Mouse (Mus musculus): ENCODE results near the gene Cfap100.

Gene Cfap100

GRCm38 (mm10) chr6:90457421-90457820 lies 28.8 kb upstream of the Cfap100 start:
- no peak for DNase-seq (ENCODE audit: low spot score)

DNA sequence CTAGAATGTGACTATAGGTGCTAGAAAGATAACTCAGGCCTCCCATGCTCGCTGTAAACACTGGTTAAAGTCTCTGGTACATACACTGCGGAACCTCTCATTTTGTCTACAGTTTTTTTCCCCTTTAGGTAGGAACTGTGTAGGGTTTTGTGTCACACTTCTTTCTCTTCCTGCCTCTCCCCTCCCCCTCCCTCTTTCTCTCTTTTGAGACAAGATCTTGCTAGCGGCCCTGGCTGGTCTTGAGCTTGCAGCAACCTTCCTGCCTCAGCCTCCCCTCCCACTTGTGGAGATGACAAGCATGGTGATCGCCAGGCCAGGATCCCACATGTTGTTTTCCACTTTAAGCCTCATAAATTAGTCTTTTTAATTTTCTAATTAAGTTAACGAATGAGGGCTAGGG lies 25.2 kb upstream of the Cfap100 start:
- DNase-seq (ENCODE audit: low spot score): no peak

GRCm38 (mm10) chr6:90452603-90453002 lies 24.0 kb upstream of the Cfap100 start:
- DNase-seq (ENCODE audit: low spot score): no peak

- no peak for DNase-seq (ENCODE audit: low spot score)
Measured at GRCm38 (mm10) chr6:90451512-90451911, 22.9 kb upstream of the Cfap100 start.

- no peak for DNase-seq (ENCODE audit: low spot score)
Measured at GRCm38 (mm10) chr6:90450697-90451096, 22.1 kb upstream of the Cfap100 start.

GRCm38 (mm10) chr6:90450179-90450578 lies 21.6 kb upstream of the Cfap100 start:
- peak; percentile 91 for DNase-seq (ENCODE audit: low spot score)

GRCm38 (mm10) chr6:90446883-90447282 lies 18.3 kb upstream of the Cfap100 start:
- no peak for DNase-seq (ENCODE audit: low spot score)

GRCm38 (mm10) chr6:90437041-90437440 lies 8.4 kb upstream of the Cfap100 start:
- DNase-seq (ENCODE audit: low spot score): no peak

- DNase-seq (ENCODE audit: low spot score): no peak
Measured at GRCm38 (mm10) chr6:90436192-90436907, 7.8 kb upstream of the Cfap100 start.

- DNase-seq (ENCODE audit: low spot score): peak; percentile 84
Measured at GRCm38 (mm10) chr6:90435195-90435618, 6.6 kb upstream of the Cfap100 start.

GRCm38 (mm10) chr6:90434687-90435086 lies 6.1 kb upstream of the Cfap100 start:
- DNase-seq (ENCODE audit: low spot score): no peak

- DNase-seq (ENCODE audit: low spot score): no peak
Measured at GRCm38 (mm10) chr6:90431487-90431886, 2.9 kb upstream of the Cfap100 start.

DNA sequence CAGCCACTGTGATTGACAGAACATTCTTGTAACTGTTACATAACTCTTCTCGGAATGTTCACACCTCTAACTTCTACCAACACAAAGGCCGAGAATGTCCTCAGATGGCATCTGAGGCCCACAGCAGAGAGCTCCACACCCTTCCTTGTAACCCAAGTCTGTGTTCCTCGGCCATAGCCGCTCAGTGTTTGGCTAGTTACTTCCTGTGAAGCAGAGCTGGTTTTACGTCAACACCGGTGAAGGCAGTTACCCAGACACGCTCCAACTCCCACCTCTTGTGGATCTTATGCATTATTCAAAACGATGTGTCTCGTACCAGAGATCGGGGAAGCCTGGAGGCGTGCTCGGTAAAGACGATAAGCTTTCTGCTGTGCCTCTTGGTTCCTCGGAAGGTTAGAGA lies 1.3 kb upstream of the Cfap100 start:
- DNase-seq (ENCODE audit: low spot score): peak; percentile 34

DNA sequence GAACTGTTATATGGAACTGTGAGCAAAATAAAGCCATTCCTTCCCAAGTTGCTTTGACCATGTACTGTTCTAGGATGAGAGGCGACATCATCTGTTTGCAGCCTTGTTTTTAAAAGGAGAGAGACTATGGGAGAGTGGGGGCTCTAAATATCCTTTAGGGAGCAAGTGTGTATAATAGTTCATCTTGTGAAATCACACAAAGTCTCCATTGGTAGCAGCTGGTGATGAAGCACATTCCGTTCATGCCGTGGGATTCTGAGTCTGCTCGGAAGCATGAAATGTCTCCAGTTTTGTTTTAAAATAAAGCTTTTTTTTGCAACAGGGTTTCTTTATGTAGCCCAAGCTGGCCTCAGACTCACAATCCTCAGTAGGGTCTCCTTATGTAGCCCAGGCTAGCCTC lies 2.6 kb downstream of the Cfap100 start:
- DNase-seq (ENCODE audit: low spot score): no peak

- no peak for DNase-seq (ENCODE audit: low spot score)
Measured at GRCm38 (mm10) chr6:90425361-90425760, 3.2 kb downstream of the Cfap100 start.

DNA sequence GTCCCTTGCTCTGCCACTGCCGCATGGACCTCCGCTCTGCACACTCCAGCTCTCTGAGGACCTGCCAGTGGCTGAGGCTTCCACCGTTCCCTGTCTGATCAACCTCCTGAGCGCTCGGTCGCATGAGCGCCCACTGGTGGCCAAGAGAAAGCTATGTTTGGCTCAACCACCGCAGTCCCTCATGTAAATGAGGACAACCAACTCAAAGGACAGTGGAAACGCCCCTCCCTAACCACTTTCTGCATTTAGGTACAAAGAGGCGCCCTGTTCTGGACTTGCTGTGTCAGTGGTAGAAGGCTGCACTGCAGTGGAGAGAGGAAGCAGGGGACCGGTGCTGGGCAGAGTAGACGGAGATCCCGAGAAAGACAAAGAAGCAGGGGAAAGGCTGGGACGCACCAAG lies 6.0 kb downstream of the Cfap100 start:
- peak; percentile 84 for DNase-seq (ENCODE audit: low spot score)

DNA sequence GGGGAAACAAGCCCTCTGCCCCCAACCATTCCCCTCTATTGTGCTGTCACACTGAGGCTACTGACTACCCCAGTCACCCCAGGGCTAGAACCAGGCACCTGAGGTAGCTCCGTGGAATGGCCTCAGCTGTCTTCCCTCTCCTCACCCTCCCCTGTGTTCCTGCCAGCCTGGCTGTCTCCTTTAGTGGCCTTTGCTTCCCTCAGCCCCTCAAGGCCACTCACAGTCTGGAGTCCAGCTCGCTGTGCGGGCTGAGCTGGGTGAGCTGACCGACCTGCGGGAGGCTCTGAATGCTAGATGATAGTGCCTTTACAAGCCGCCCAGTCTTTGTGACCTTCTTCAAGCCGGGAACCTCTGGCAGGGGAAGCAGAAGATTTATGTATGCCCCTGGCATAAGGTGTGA lies 16.7 kb downstream of the Cfap100 start:
- no peak for DNase-seq (ENCODE audit: low spot score)

GRCm38 (mm10) chr6:90410972-90411371 lies 17.6 kb downstream of the Cfap100 start:
- DNase-seq (ENCODE audit: low spot score): no peak

GRCm38 (mm10) chr6:90408632-90409031 lies 20.0 kb downstream of the Cfap100 start:
- no peak for DNase-seq (ENCODE audit: low spot score)

DNA sequence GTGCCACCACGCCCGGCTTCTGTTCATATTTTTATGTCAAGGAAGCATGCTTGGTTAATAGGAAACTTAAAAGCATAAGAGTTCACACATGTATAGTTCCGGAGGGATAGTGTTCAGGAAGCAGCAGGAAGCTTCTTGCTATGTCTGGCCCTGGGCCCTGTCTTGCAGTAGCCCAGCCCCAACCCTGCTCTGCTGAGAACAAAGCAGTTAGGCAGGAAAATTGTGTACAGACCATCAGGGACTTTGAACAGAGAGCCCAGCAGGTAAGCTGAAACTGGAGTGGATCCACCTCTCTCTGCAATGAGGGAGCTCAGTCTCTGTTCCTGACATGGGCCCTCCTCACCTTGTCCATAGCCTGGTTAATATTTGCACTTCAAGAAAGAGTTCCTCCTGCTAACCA lies 31.3 kb downstream of the Cfap100 start:
- no peak for DNase-seq (ENCODE audit: low spot score)

GRCm38 (mm10) chr6:90395751-90396150 lies 32.8 kb downstream of the Cfap100 start:
- no peak for DNase-seq (ENCODE audit: low spot score)

DNA sequence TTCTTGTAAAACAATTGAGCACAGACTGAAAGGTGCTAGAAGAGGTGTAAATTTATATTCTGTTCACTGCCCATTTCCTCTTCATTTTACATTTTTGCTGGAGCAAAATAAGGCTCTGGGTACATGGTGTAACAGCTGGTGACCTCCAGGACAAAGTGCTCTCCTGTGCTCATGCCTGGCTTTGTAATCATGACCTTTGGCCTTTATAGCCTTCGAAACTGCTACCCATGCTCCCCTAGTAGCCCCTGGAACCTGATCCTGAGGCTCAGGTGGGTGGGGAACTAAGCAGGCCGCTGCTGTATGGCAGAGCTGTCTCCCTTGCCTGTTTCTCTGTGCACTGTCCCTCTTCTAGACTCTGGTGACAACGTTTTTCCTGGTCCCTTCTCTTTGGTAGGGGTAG lies 34.6 kb downstream of the Cfap100 start:
- DNase-seq (ENCODE audit: low spot score): no peak

- no peak for DNase-seq (ENCODE audit: low spot score)
Measured at GRCm38 (mm10) chr6:90390629-90391028, 38.0 kb downstream of the Cfap100 start.

GRCm38 (mm10) chr6:90381465-90381864 lies 47.1 kb downstream of the Cfap100 start:
- DNase-seq (ENCODE audit: low spot score): no peak
